Mouse (Mus musculus) thymus, adult 2 months (tissue): ENCODE data around the gene Slc22a18.

Experiments
- CTCF ChIP-seq: fragments of 200-500 bp; IDR thresholded peaks from 2 replicates; pipeline ENCODE4 v1.5.1; 2012; ENCODE audit warnings: mild to moderate bottlenecking, control low read depth, low read length, moderate library complexity, borderline replicate concordance; ENCODE audit not compliant: control insufficient read depth, poor library complexity, insufficient read depth; ENCODE audit errors: extremely low read depth
- POLR2A ChIP-seq: fragments of 200-500 bp; IDR thresholded peaks from 2 replicates; pipeline ENCODE4 v1.6.1; 2012; ENCODE audit warnings: mild to moderate bottlenecking, low read length, control low read depth, moderate library complexity; ENCODE audit not compliant: control insufficient read depth, poor library complexity, insufficient read depth; ENCODE audit errors: extremely low read depth

DNA sequence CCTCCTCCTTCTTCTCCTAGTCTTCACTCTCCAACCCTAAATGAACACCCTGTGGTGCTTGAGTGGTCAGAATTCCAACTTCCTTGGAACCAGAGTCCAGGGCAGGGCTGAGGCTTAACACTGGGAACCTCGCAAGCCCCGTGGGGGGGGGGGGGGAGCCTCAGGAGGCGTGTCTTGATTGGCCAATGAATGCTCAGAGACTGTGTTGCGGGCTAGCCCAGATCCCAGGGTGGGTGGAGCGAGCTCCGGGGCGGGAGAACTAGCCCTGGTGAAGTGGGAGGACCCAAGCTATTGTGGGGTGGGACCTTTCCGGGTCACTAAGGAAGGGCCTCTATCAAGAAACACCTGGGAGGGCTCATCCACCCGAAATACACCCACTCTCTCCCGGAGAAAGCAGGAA, 1.3 kb downstream of the Slc22a18 start:
- TF ChIP-seq CTCF = no peak
- no peak for TF ChIP-seq POLR2A
